Mouse (Mus musculus) ES-E14 (cell line): ENCODE measurements around the gene Tmem169.

Experiments used
- CHD2 ChIP-seq: IDR thresholded peaks from 2 replicates; pipeline ENCODE4 v1.6.1; 2014; ENCODE audit warnings: mild to moderate bottlenecking, low read depth, low read length, inconsistent platforms
- HCFC1 ChIP-seq: IDR thresholded peaks from 2 replicates; pipeline ENCODE4 v1.6.1; 2012; ENCODE audit warnings: low read length, inconsistent platforms, borderline replicate concordance; ENCODE audit not compliant: insufficient read depth
- MAFK ChIP-seq: IDR thresholded peaks from 2 replicates; pipeline ENCODE4 v1.6.1; 2014; ENCODE audit warnings: mild to moderate bottlenecking, low read depth, low read length, inconsistent platforms; ENCODE audit not compliant: insufficient read depth

DNA sequence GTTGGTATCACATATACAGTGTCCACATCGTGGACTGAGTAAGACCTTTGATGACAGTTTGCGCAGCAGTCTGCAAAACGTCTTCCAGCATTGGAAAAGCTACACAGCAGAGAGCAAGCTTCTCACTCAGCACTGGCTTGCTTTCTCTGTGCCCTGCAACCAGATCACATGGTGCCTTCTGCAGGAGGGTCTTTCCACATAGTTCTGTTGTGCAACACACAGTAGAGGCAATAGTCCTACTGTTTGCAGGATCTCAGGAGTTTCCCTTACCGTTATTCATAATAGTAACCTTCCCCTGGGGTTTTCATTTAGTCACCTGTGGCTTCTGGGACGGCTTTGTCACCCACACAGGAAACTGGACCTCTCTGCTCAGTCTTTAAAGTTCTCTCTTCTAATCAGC is 36.6 kb downstream of the Tmem169 start:
- TF ChIP-seq CHD2, result no peak
- TF ChIP-seq MAFK, result no peak
- TF ChIP-seq HCFC1, result no peak
